Mouse (Mus musculus) embryonic facial prominence, embryonic 14.5 days (tissue): ENCODE data around the gene Hist1h2ab. TPM values are rescaled to one million over a fixed set of nuclear protein-coding genes. Genes with fewer than 3 reads are reported as not detected.
"Not testable (repeated sequence)": the region's sequence is repeated elsewhere in the genome, so short reads cannot be mapped to it uniquely, and the experiment has no call there.

Source experiments
- ATAC-seq: fragments of 200-750 bp; cut with Nextera tagmentation; 2 replicates; pipeline ENCODE4 v1.8.0; 2017; ENCODE audit warnings: low read depth, moderate number of reproducible peaks, moderate TSS enrichment
- DNase-seq: peaks from one replicate; pipeline ENCODE4 v3.0.0-alpha.2; 2015; ENCODE audit warnings: low spot score
- H3K27ac ChIP-seq: fragments of 300-500 bp; sonication (generic); replicated peaks from 2 replicates; pipeline ENCODE4 v1.5.1; 2014; ENCODE audit warnings: low read depth, mild to moderate bottlenecking, low read length, moderate library complexity
- H3K27me3 ChIP-seq: fragments of 300-500 bp; sonication (generic); replicated peaks from 2 replicates; pipeline ENCODE4 v1.6.1; 2014; ENCODE audit warnings: low read length; ENCODE audit not compliant: control insufficient read depth, insufficient read depth
- H3K36me3 ChIP-seq: fragments of 300-500 bp; sonication (generic); 2 replicates; pipeline ENCODE4 v1.6.1; 2014; ENCODE audit warnings: low read length, mixed read lengths; ENCODE audit not compliant: control insufficient read depth, insufficient read depth
- H3K4me1 ChIP-seq: fragments of 300-500 bp; sonication (generic); 2 replicates; pipeline ENCODE4 v1.6.1; 2014; ENCODE audit warnings: antibody characterized with exemption, low read length; ENCODE audit not compliant: control insufficient read depth, insufficient read depth
- H3K4me2 ChIP-seq: fragments of 300-500 bp; sonication (generic); 2 replicates; pipeline ENCODE4 v1.6.1; 2014; ENCODE audit warnings: low read depth, mild to moderate bottlenecking, low read length, moderate library complexity, mixed read lengths
- H3K4me3 ChIP-seq: fragments of 300-500 bp; sonication (generic); 2 replicates; pipeline ENCODE4 v1.5.1; 2014; ENCODE audit warnings: low read depth, mild to moderate bottlenecking, low read length
- H3K9ac ChIP-seq: fragments of 300-500 bp; sonication (generic); 2 replicates; pipeline ENCODE4 v1.6.1; 2014; ENCODE audit warnings: low read depth, mild to moderate bottlenecking, low read length, moderate library complexity, mixed read lengths
- H3K9me3 ChIP-seq: fragments of 300-500 bp; sonication (generic); 2 replicates; pipeline ENCODE4 v1.6.1; 2016; ENCODE audit warnings: low read length; ENCODE audit not compliant: control insufficient read depth
- WGBS: fragments of 180-500 bp; shearing (Covaris S2); extraction: QIAGEN DNeasy Blood & Tissue Kit; methylation state at CpG from one replicate; pipeline ENCODE4 v1.1.7; 2014; 5-methylcytosine and 5-hydroxymethylcytosine counted together
- polyA plus RNA-seq: library from polyadenylated mRNA; unstranded; fragments of >200 nt; fragmentation: Nextera tagmentation; extraction: Ambion mirVana; gene quantifications from 2 replicates; pipeline ENCODE4 v1.2.1, GENCODE M21; 2014

The Hist1h2ab gene
- polyA plus RNA-seq, 1 experiment from 2014 or later, result 30.2 TPM

GRCm38 (mm10) chr13:23768834-23769397 lies 18.0 kb downstream of the Hist1h2ab start:
- no peak overlapping the region for H3K9ac ChIP-seq
- H3K27ac ChIP-seq, result no peak overlapping the region
- no peak overlapping the region for H3K4me2 ChIP-seq
- peaks cover 16% of the 10 kb centered on the region for H3K4me1 ChIP-seq
- whole genome bisulfite sequencing, result 54% methylated on average over 5 of the region's 5 CpGs
- no peaks in the 10 kb centered on the region for H3K36me3 ChIP-seq
- H3K9me3 ChIP-seq, result no peaks in the 10 kb centered on the region
- ATAC-seq, result no peak
- H3K27me3 ChIP-seq, result no peaks in the 10 kb centered on the region
- H3K4me3 ChIP-seq, result no peak overlapping the region
- no peak for DNase-seq

- not testable (repeated sequence) for H3K36me3 ChIP-seq, H3K27me3 ChIP-seq, H3K4me2 ChIP-seq, DNase-seq, H3K9me3 ChIP-seq, H3K4me3 ChIP-seq, H3K27ac ChIP-seq, H3K9ac ChIP-seq, H3K4me1 ChIP-seq, ATAC-seq
- WGBS, result 76% methylated on average over 2 of the region's 2 CpGs
Observed at GRCm38 (mm10) chr13:23769613-23770012, 18.7 kb downstream of the Hist1h2ab start, which contains the start of gene Trim38. TSS of gene Trim38 (plus strand) at chr13:23769913.

GRCm38 (mm10) chr13:23772561-23773313 lies 21.8 kb downstream of the Hist1h2ab start:
- Histone ChIP-seq H3K9me3 (no peaks in the 10 kb centered on the region), H3K4me2 (peak overlapping the region; percentile 46), H3K27ac (no peak overlapping the region), H3K36me3 (no peaks in the 10 kb centered on the region), H3K4me1 (peaks cover 5% of the 10 kb centered on the region; the same call in 1 of the 2 replicates), H3K27me3 (no peaks in the 10 kb centered on the region), H3K4me3 (0 out of 2 replicates have a peak overlapping the region, but pooled peaks have one; percentile 3), H3K9ac (no peak overlapping the region)
- DNase-seq (peak; percentile 87), ATAC-seq (peak; percentile 93)
- WGBS, result 20% methylated on average over 21 of the region's 21 CpGs

- H3K9me3 ChIP-seq, result no peaks in the 10 kb centered on the region
- no peak overlapping the region for H3K27ac ChIP-seq
- 92% methylated on average over 7 of the region's 7 CpGs for WGBS
- no peaks in the 10 kb centered on the region for H3K4me1 ChIP-seq
- ATAC-seq (no peak), DNase-seq (no peak)
- H3K4me3 ChIP-seq, result no peak overlapping the region
- H3K27me3 ChIP-seq, result no peaks in the 10 kb centered on the region
- no peak overlapping the region for H3K4me2 ChIP-seq
- H3K9ac ChIP-seq, result no peak overlapping the region
- no peaks in the 10 kb centered on the region for H3K36me3 ChIP-seq
Observed at GRCm38 (mm10) chr13:23778339-23778738, 27.4 kb downstream of the Hist1h2ab start.

- H3K9ac ChIP-seq, result no peak overlapping the region
- H3K36me3 ChIP-seq, result no peaks in the 10 kb centered on the region
- no peaks in the 10 kb centered on the region for H3K27me3 ChIP-seq
- no peak overlapping the region for H3K27ac ChIP-seq
- no peaks in the 10 kb centered on the region for H3K9me3 ChIP-seq
- H3K4me1 ChIP-seq, result no peaks in the 10 kb centered on the region
- no peak for ATAC-seq
- H3K4me3 ChIP-seq, result no peak overlapping the region
- H3K4me2 ChIP-seq, result no peak overlapping the region
- no peak for DNase-seq
- 84% methylated on average over 4 of the region's 4 CpGs for WGBS
Observed at GRCm38 (mm10) chr13:23779025-23779424, 28.1 kb downstream of the Hist1h2ab start.

GRCm38 (mm10) chr13:23792520-23792919 lies 41.6 kb downstream of the Hist1h2ab start:
- Histone ChIP-seq H3K4me2 (no peak overlapping the region), H3K27ac (no peak overlapping the region), H3K27me3 (no peaks in the 10 kb centered on the region), H3K9me3 (no peaks in the 10 kb centered on the region), H3K36me3 (no peaks in the 10 kb centered on the region), H3K4me1 (no peaks in the 10 kb centered on the region), H3K4me3 (no peak overlapping the region), H3K9ac (no peak overlapping the region)
- peak; percentile 81 for DNase-seq
- no peak for ATAC-seq
- 42% methylated on average over 2 of the region's 2 CpGs for WGBS

GRCm38 (mm10) chr13:23799405-23799804 lies 48.5 kb downstream of the Hist1h2ab start:
- Histone ChIP-seq H3K9me3 (no peaks in the 10 kb centered on the region), H3K4me1 (no peaks in the 10 kb centered on the region), H3K27me3 (no peaks in the 10 kb centered on the region), H3K9ac (no peak overlapping the region), H3K4me3 (no peak overlapping the region), H3K4me2 (no peak overlapping the region), H3K27ac (no peak overlapping the region), H3K36me3 (no peaks in the 10 kb centered on the region)
- DNase-seq (no peak), ATAC-seq (no peak)
- 52% methylated on average over 5 of the region's 5 CpGs for WGBS
